Mouse (Mus musculus) heart, embryonic 11.5 days (tissue): Measurements from ENCODE around the gene Cldnd2. TPM values are rescaled to one million over a fixed set of nuclear protein-coding genes. Genes with fewer than 3 reads are reported as not detected.
"Not testable (repeated sequence)": the region's sequence is repeated elsewhere in the genome, so short reads cannot be mapped to it uniquely, and the experiment has no call there.

ENCODE experiments used
- ATAC-seq: fragments of 200-750 bp; cut with Nextera tagmentation; replicated peaks from 2 replicates; pipeline ENCODE4 v1.8.0; 2017; ENCODE audit warnings: moderate library complexity; ENCODE audit not compliant: insufficient number of reproducible peaks, low FRiP score, low TSS enrichment
- H3K27ac ChIP-seq: fragments of 300-500 bp; sonication (generic); 2 replicates; pipeline ENCODE4 v1.5.1; 2014; ENCODE audit warnings: mild to moderate bottlenecking, low read depth, low read length
- H3K27me3 ChIP-seq: fragments of 300-500 bp; sonication (generic); 2 replicates; pipeline ENCODE4 v1.6.1; 2014; ENCODE audit warnings: mild to moderate bottlenecking, low read length, mixed read lengths; ENCODE audit not compliant: control insufficient read depth, insufficient read depth
- H3K36me3 ChIP-seq: fragments of 300-500 bp; sonication (generic); 2 replicates; pipeline ENCODE4 v1.6.1; 2014; ENCODE audit warnings: mild to moderate bottlenecking, low read length, moderate library complexity, mixed read lengths; ENCODE audit not compliant: control insufficient read depth, insufficient read depth
- H3K4me1 ChIP-seq: fragments of 300-500 bp; sonication (generic); 2 replicates; pipeline ENCODE4 v1.6.1; 2014; ENCODE audit warnings: low read length; ENCODE audit not compliant: control insufficient read depth, insufficient read depth
- H3K4me2 ChIP-seq: fragments of 300-500 bp; sonication (generic); 2 replicates; pipeline ENCODE4 v1.6.1; 2014; ENCODE audit warnings: mild to moderate bottlenecking, moderate library complexity
- H3K4me3 ChIP-seq: fragments of 300-500 bp; sonication (generic); 2 replicates; pipeline ENCODE4 v1.5.1; 2014; ENCODE audit warnings: low read depth, low read length
- H3K9ac ChIP-seq: fragments of 300-500 bp; sonication (generic); 2 replicates; pipeline ENCODE4 v1.6.1; 2014; ENCODE audit warnings: mild to moderate bottlenecking, low read depth, low read length, moderate library complexity
- H3K9me3 ChIP-seq: fragments of 300-500 bp; sonication (generic); replicated peaks from 2 replicates; pipeline ENCODE4 v1.6.1; 2016; ENCODE audit warnings: low read length; ENCODE audit not compliant: control insufficient read depth
- WGBS: fragments of 180-500 bp; shearing (Covaris S2); extraction: QIAGEN DNeasy Blood & Tissue Kit; methylation state at CpG from one replicate; pipeline ENCODE4 v1.1.7; 2014; ENCODE audit not compliant: insufficient replicate concordance; 5-methylcytosine and 5-hydroxymethylcytosine counted together
- polyA plus RNA-seq: library from polyadenylated mRNA; unstranded; fragments of >200 nt; fragmentation: Nextera tagmentation; extraction: Ambion mirVana; gene quantifications from 2 replicates; pipeline ENCODE4 v1.2.1, GENCODE M21; 2014

The Cldnd2 gene
- polyA plus RNA-seq, result not detected in 2 replicates

DNA sequence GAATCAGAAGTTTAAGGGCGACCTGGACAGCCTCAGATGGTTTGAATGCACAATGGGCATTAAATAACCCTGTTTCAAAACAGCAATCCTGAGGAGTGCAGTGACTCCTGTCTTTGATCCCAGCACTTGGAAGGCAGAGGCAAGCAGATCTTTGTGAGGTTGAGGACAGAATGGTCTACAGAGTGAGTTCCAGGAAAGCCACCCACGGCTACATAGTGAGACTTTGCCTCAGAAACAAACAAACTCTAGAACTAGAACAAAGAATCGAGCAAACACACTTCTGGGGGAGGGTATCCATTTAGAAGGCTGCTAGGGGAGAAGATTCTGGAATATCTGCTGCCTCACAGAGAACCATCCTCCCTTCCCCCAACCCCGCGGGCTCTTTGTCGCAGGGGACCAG, at the start of gene Cldnd2:
TSS of gene Cldnd2 (plus strand) at position 301 of the 400 bp plus-strand sequence.
- Histone ChIP-seq H3K27me3 (peaks cover 2% of the 10 kb centered on the region; the same call in 1 of the 2 replicates), H3K9ac (no peak within 1 kb of the TSS), H3K4me1 (peaks cover 15% of the 10 kb centered on the region), H3K27ac (no peak within 1 kb of the TSS), H3K4me2 (no peak within 1 kb of the TSS), H3K4me3 (no peak within 1 kb of the TSS), H3K9me3 (no peaks in the 10 kb centered on the region), H3K36me3 (no peaks in the 10 kb centered on the region)
- WGBS, result 76% methylated on average over 6 of the region's 6 CpGs
- no peak for ATAC-seq

DNA sequence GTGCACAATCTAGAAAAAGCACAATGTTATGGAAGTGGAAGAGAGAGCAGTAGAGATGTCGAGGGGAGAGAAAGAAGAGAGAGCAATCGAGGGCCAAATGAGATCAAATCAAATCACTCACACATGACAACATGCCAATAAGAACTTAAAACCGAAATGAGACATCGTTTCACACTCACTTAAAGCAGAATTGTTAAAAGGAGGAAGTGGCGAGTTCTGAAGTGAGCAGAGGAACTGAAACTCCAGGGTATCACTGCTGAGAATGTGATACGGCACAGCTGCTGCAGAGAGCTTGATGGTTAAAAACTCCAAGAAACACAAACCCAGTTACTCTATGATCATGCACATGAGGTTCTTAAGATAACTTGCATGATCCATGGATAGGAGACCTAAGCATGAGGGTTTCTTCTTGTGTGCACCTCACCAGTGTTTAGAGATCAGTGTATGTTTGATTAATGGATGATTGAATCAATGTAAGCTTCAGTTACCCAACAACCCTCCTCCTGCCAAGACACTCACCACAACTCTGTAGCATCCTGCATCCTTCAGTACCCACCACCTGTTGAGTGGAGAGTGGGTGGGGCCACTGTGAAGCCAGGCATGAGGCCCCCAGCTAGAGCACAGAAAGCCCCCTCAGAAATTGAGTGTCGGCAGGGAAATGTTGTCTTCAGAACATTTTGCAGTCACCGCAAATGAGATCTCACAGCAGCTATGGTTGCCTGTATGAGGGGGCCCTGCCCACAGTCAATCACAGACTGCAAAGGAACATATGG, 48.0 kb upstream of the Cldnd2 start:
- Histone ChIP-seq H3K27me3 (no peaks in the 10 kb centered on the region), H3K9me3 (no peaks in the 10 kb centered on the region), H3K4me2 (no peak overlapping the region), H3K4me3 (no peak overlapping the region), H3K4me1 (no peaks in the 10 kb centered on the region), H3K9ac (no peak overlapping the region), H3K27ac (no peak overlapping the region), H3K36me3 (no peaks in the 10 kb centered on the region)
- WGBS, result 72% methylated on average over 8 of the region's 8 CpGs
- ATAC-seq, result no peak

DNA sequence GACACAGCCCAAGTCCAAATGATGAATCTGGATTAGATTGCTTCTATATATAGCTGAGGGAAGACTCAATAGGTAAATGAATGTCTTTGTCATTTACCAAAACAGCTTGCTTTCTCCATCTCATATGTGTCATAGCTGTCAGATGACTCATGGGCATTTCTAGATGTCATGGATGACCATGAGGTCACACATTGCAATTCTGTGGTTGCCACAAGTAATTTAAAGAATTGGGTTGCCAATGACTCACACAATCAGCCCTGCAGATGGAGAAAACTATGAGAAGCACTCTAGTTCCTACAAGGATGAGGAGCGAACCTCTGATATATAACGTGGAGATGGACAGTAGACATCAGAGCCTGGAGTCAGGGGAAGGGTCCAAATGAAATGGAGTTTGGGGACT, 41.1 kb upstream of the Cldnd2 start:
- Histone ChIP-seq H3K4me1 (no peaks in the 10 kb centered on the region), H3K4me3 (no peak overlapping the region), H3K27me3 (no peaks in the 10 kb centered on the region), H3K27ac (no peak overlapping the region), H3K9me3 (no peaks in the 10 kb centered on the region), H3K36me3 (no peaks in the 10 kb centered on the region), H3K4me2 (no peak overlapping the region), H3K9ac (no peak overlapping the region)
- 74% methylated on average over 2 of the region's 2 CpGs for WGBS
- ATAC-seq, result no peak

DNA sequence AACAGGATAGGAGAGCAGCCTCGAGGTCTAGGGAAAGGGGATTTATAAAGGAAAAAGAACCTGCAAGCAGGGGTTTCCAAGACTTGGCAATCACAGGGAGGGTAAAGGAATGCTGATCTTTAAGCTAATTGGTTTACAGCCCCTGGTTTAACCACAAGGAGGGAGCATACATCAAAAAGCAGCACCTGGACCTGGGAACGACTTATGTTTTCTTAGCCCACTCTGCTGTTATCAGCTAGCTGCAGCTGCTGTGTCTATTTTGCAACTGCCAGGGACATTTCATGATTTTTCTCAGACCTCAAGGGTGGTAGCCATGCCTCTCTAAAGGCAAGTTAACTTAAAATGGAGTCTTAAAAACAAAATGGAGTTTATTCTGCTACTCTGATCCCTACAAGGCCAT, 37.9 kb upstream of the Cldnd2 start:
- no peak overlapping the region for H3K27ac ChIP-seq
- no peak overlapping the region for H3K4me2 ChIP-seq
- H3K4me3 ChIP-seq, result no peak overlapping the region
- H3K9ac ChIP-seq, result no peak overlapping the region
- H3K9me3 ChIP-seq, result no peaks in the 10 kb centered on the region
- ATAC-seq, result no peak
- H3K4me1 ChIP-seq, result no peaks in the 10 kb centered on the region
- no peaks in the 10 kb centered on the region for H3K36me3 ChIP-seq
- no peaks in the 10 kb centered on the region for H3K27me3 ChIP-seq
- 35% methylated on average over 2 of the region's 2 CpGs for WGBS

DNA sequence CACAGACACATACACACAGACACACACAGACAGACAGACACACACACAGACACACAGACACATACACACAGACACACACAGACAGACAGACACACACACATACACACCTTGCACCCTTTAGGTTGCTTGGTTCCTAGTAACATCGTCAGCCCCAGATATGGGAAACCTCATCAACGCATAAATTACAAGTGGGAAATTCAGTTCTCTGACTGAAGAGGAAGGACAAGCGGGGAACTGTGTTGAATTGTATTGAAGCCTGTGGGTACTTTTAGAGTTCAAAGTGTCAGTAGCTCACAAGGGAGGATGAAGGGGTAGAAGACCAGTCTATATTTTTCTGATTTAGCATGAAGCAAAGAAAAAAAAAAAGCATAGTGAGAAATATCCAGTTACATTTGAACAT, 33.0 kb upstream of the Cldnd2 start:
- H3K9ac ChIP-seq, result no peak overlapping the region
- H3K4me2 ChIP-seq, result no peak overlapping the region
- WGBS, result 78% methylated on average over 3 of the region's 3 CpGs
- H3K36me3 ChIP-seq, result no peaks in the 10 kb centered on the region
- no peak overlapping the region for H3K27ac ChIP-seq
- no peaks in the 10 kb centered on the region for H3K9me3 ChIP-seq
- H3K4me3 ChIP-seq, result no peak overlapping the region
- no peak for ATAC-seq
- no peaks in the 10 kb centered on the region for H3K27me3 ChIP-seq
- H3K4me1 ChIP-seq, result no peaks in the 10 kb centered on the region

DNA sequence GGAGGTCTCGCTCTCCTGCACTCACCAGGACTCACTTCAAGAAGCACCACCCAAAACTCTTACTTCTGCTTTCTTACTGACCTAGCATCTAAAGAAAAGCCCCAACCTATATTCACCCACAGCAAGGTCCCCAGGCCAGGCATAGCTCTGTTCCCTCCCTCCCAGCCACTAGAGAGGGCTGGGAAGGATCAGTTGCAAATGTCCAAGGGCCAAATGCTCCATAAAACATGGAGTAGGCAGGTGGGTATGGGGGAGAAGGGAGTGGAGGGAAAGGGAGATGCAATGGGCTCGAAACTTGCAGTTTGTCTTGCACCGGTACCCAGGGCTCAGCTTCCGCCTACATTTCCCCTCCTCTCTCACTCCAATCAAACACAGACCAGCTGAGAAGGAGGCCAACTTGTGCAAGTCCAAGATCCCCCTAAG, 32.4 kb upstream of the Cldnd2 start, which contains the start of gene Siglecg:
TSS of gene Siglecg (plus strand) at position 74 of the 423 bp plus-strand sequence.
- no peak within 1 kb of the TSS for H3K27ac ChIP-seq
- no peaks in the 10 kb centered on the region for H3K36me3 ChIP-seq
- ATAC-seq, result no peak
- no peak within 1 kb of the TSS for H3K9ac ChIP-seq
- H3K4me2 ChIP-seq, result no peak within 1 kb of the TSS
- H3K27me3 ChIP-seq, result no peaks in the 10 kb centered on the region
- H3K9me3 ChIP-seq, result no peaks in the 10 kb centered on the region
- no peak within 1 kb of the TSS for H3K4me3 ChIP-seq
- H3K4me1 ChIP-seq, result no peaks in the 10 kb centered on the region
- WGBS, result 66% methylated on average over 4 of the region's 4 CpGs

DNA sequence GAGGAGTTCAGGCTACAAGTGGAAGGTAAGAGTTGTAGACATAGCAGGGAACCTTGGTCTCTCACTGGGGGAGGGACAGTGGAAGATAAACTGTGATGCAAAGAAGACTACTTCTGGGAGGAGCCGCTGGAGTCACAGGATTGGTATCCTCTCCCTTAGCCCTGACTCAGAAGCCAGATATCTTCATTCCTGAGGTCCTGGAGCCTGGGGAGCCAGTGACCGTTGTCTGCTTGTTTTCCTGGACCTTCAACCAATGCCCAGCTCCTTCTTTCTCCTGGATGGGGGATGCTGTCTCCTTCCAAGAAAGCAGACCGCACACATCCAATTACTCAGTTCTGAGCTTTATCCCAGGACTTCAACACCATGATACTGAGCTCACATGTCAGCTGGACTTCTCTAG, 31.5 kb upstream of the Cldnd2 start:
- Histone ChIP-seq H3K9ac (no peak overlapping the region), H3K4me3 (no peak overlapping the region), H3K27ac (no peak overlapping the region), H3K27me3 (no peaks in the 10 kb centered on the region), H3K4me2 (no peak overlapping the region), H3K4me1 (no peaks in the 10 kb centered on the region), H3K9me3 (no peaks in the 10 kb centered on the region), H3K36me3 (no peaks in the 10 kb centered on the region)
- 48% methylated on average over 3 of the region's 3 CpGs for WGBS
- no peak for ATAC-seq

DNA sequence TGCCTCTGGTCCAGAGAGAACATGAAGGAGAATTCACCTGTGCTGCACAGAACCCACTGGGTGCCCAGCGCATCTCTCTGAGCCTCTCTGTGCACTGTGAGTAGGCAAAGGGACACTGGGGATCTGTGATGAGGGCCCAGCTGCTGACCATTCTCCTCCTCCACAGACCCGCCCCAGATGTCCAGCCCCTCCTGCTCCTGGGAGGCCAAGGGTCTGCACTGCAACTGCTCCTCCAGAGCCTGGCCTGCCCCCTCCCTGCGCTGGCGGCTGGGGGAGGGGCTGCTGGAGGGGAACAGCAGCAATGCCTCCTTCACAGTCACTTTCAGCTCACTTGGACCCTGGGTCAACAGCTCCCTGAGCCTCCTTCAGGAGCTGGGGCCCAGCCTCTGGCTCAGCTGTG, 28.9 kb upstream of the Cldnd2 start:
- not testable (repeated sequence) for H3K4me3 ChIP-seq, H3K4me2 ChIP-seq, H3K27me3 ChIP-seq, H3K36me3 ChIP-seq, H3K9ac ChIP-seq, H3K9me3 ChIP-seq, H3K4me1 ChIP-seq, H3K27ac ChIP-seq, ATAC-seq
- 31% methylated on average over 3 of the region's 4 CpGs for WGBS

DNA sequence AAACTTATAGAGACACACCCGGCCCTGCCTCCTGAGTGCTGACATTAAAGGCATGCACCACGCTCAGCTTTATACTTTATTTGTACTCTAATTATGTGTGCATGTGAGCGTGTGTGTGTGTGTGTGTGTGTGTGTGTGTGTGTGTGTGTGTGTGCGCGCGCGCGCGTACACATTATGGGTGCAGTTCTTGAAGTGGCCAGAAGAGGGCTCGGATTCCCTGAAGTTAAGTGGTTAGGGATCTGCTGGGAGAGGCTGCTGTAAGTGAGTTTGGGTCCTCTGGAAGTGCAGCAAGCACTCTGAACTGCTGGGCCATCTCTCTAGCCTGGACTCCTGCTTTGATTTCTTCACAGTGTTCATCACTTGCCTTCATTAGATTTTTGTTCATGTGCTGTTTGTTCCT, 23.3 kb upstream of the Cldnd2 start:
- Histone ChIP-seq H3K4me3 (no peak overlapping the region), H3K4me1 (no peaks in the 10 kb centered on the region)
- 76% methylated on average over 10 of the region's 10 CpGs for WGBS

More for the DNA sequence above, 23.3 kb upstream of the Cldnd2 start:
- no peaks in the 10 kb centered on the region for H3K27me3 ChIP-seq
- H3K36me3 ChIP-seq, result no peaks in the 10 kb centered on the region
- H3K9me3 ChIP-seq, result no peaks in the 10 kb centered on the region
- H3K9ac ChIP-seq, result no peak overlapping the region
- no peak for ATAC-seq
- H3K27ac ChIP-seq, result no peak overlapping the region
- no peak overlapping the region for H3K4me2 ChIP-seq
